Mouse (Mus musculus) lung, adult 18-20 months (tissue): ENCODE measurements around the gene Ggta1.

ENCODE experiments used
- DNase-seq, 2 experiments: peaks; one replicate each; pipeline ENCODE4 v3.0.0; 2022; ENCODE audit warnings: mixed read lengths in 2 of 2

Ggta1 gene

GRCm38 (mm10) chr2:35433428-35433827, 29.6 kb downstream of the Ggta1 start:
- DNase-seq = peak; percentile 46

DNA sequence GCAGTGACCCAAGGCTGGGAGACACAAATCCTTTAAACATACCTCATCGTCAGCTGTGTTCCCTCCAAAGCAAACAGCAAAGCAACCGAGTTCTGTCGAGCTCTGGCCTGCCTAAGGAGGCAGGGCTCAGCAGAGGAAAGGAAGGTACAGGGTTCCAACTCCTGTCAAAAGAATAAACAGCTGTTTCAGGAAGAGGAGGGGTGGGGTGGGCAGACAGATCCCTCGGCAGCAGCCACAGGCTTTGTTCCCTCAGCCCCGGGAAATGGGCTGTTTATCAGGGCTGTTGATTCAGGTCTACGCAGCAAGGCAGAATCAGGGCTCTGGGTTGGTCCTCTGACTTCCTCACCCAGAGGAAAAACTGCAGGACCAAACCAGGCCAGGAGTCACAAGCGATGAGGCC, 30.6 kb downstream of the Ggta1 start:
- DNase-seq = peak; percentile 71 to 77

GRCm38 (mm10) chr2:35432011-35432410, 31.0 kb downstream of the Ggta1 start:
- peak in 1 of 2 experiments; percentile 62 for DNase-seq

GRCm38 (mm10) chr2:35430806-35431205, 32.2 kb downstream of the Ggta1 start:
- no peak for DNase-seq

DNA sequence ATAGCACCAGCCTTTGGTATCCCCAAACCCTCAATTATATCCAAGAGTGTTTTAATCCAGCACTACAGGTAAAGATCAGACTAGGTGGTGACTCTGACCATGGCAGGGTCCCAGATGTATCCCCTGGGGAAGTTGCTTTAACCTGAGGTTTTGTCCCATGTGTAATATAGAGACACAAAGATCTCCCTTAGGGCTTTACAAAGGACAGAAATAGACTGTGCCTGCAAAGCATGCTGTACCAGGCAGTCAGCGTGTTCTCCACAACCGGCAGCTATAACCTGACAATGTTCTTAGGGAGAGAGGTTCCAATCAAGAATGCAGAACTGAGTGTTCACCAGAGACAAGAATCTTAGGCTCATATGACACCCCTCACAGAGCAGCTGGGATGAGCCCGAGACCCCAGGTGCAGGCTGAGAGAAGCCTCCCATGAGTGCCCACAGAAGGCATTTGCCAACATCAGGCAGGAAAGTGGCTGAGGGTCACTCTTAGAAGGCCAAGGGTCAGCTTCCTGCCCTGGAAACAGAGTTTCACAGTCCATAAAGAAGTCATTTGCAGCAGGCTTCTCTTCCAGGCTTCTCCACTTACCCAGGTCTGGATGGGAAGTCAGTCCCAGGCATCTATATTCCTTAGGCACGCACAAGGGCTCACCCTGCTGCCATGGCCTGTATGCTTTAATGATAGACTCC, 34.3 kb downstream of the Ggta1 start:
- DNase-seq = no peak

- no peak for DNase-seq
These were observed 35.5 kb downstream of the Ggta1 start for GRCm38 (mm10) chr2:35427559-35427958.

DNA sequence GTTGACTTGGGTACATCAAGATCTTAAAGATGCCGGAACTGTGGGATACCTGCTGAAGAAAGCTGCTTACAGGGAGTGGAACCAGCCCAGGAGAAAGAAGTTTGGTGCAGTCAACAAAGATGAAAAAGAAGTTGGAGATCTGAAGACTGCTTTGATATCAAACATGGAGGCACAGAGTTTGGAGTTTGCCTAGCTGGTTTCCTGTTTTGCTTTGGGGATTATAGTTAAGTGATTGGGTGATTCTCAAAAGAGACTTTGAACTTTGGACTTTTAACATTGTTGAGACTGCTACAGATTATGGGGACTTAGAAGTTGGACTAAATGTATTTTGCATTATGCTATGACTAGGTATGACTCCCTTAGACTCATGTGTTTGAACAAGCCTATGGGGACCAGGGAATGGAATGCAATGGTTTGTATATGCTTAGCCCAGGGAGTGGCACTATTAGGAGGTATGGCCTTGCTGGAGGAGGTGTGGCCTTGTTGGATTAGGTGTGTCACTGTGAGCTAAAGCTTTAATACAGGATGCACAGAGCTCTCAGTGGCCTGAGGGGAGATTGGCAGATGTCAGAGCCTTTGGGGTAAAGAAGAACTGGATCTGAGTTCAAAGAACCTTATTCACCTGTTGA, 39.2 kb downstream of the Ggta1 start:
- DNase-seq = no peak

DNA sequence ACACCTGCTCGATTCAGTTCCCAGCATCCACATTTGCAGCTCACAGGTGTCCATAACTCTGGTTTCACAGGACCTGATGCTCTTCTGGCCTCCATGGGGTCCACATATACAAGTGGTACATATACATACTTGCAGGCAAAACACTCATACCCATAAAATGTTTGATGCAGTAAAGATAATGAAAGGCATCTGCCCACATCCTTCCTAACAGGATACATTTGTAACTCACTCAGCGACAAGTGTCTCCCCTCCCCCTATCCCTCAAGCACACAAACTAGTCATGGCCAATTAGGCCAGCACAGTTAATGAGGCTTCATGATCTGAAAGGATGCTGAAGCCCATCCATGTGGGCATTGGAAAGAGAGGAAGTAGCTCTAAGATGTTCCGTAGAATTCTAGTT, 40.6 kb downstream of the Ggta1 start:
- no peak for DNase-seq

GRCm38 (mm10) chr2:35420681-35421080, 42.4 kb downstream of the Ggta1 start:
- DNase-seq = no peak

DNA sequence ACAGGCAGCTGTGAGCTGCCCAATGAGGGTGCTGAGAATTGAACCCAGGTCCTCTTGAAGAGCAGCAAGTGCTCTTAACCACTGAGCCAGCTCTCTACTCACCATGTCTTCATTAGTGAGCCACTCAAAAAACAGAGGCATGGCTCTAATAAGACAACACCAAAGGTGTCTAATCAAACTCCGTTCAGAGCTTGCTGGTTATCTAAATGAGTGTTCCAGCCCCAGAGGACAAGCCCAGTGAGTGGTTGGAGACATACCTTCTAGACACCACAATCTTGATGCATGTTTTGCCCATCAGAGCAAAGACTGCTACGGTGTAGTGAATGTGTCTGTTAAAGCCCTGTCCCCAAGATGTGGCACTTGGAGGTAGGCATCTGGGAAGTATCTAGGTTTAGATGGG, 43.4 kb downstream of the Ggta1 start:
- no peak for DNase-seq

DNA sequence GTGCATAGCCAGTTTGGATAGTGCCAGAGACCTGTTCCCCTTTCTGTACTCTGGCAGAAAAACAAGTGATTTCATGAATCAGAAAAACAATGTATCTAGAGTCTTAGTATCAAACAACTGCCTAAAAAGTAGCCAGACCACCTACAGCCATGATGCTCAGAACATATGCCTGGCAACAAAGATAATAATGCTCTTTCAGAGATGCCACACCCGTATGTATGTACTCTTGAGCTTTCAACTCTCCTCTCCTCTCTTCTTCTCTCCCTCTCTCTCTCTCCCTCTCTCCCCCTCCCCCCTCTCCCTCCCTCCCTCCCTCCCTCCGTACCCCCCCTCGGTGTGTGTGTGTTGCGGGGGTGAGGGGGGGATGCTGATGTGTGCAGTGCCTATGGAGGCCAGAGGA, 43.8 kb downstream of the Ggta1 start:
- no peak for DNase-seq

DNA sequence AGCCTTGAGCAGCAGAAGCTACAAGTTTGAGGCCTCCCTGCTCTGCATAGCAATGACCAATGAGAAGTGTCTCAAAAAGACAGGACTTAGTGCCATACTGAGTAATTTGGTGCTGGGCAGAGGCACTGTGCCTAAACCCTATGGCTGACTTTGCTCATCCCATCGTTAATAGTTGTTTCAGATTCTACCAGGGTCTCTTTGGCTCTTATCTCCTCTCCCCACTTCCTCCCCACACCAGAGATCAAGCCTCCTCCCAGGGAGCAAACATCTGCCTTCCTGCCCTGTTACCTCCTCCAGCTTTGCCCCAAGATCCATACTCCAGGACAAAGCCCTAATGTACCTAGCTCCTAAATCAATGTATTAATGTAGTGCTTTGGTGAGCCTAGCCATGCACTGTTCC, 45.8 kb downstream of the Ggta1 start:
- DNase-seq = no peak

DNA sequence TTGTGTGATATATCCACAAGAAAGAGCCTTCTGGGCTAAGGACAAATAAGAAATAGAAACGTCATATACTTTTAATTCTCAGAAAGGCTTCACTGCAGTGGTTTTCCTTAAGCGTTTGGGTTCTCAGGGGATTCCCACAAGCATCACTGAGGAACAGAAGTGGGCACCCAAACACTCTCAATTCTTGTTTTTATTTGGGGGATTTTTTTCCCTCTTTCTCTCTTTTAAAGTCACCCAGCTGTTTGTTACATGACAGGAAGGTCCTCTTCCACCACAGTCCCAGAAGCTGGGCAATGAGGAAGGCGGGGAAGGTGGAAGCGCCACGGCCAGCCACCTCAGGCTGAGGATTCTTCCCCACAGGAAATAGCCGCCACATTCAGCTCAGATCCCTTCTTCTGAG, 46.6 kb downstream of the Ggta1 start:
- DNase-seq = no peak

- DNase-seq = no peak
These were observed 50.2 kb downstream of the Ggta1 start for GRCm38 (mm10) chr2:35412810-35413209.

DNA sequence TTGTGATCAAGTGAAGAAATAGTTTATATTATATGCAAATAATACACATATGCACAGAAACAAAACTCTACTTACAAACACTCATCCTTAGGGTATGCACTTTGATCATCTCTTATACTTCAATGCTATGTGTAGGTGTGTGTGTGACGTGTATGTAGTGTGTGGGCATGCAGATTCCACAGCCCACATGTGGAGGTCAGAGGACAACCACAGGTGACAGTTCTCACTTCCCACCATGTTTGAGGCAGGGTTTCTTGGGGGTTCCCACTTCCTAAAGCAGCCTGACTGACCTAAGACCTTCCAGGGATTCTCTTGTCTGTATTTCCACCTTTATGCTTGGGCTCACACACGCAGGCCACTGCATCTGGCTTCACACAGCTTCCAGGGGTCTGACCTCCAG, 50.8 kb downstream of the Ggta1 start:
- DNase-seq = no peak

- DNase-seq = peak in 1 of 2 experiments; percentile 28
These were observed 51.3 kb downstream of the Ggta1 start for GRCm38 (mm10) chr2:35411640-35412190.

GRCm38 (mm10) chr2:35409466-35409865, 53.6 kb downstream of the Ggta1 start:
- DNase-seq = no peak

GRCm38 (mm10) chr2:35408409-35409110, 54.5 kb downstream of the Ggta1 start:
- DNase-seq = peak in 1 of 2 experiments; percentile 1

DNA sequence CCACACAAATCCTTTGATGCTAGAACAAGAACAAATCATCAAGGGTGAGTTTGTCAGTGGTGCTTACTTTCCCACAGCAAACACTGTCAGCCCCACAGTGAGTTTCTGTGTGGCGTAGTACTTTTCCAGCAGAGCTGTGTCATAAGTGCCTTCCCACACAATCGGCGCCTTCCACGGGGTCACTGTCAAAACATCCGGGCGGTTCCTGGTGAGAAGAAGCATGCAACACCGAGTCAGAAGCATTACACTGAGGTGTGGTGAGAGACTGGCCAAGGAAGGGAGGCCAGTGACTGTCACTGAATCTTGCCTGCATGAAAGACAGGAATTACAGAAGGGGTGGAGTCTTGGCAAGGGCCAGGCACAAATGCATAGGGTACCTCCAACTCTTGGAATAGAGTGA, 55.2 kb downstream of the Ggta1 start:
- DNase-seq = peak in 1 of 2 experiments; percentile 2

DNA sequence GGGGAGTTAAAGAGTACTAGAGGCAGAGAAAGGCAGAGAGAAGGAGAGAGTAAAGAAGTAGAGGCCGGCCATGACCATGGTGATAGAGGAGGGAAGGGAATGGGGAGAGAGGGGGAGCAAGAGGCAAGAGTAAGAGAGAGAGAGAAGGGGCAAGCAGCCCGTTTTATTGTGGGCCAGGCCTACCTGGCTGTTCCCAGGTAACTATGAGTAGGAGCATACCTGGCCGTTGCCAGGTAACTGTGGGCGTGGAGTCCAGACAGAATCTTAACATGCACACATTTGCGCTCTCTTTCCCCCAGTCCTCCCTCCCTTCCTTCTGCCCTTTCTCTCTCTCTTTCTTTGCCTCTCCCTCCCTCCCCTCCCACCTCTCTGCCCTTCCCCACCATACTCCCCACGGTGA, 55.8 kb downstream of the Ggta1 start:
- peak; percentile 2 to 44 for DNase-seq

- DNase-seq = no peak
These were observed 56.4 kb downstream of the Ggta1 start for GRCm38 (mm10) chr2:35406611-35407010.

DNA sequence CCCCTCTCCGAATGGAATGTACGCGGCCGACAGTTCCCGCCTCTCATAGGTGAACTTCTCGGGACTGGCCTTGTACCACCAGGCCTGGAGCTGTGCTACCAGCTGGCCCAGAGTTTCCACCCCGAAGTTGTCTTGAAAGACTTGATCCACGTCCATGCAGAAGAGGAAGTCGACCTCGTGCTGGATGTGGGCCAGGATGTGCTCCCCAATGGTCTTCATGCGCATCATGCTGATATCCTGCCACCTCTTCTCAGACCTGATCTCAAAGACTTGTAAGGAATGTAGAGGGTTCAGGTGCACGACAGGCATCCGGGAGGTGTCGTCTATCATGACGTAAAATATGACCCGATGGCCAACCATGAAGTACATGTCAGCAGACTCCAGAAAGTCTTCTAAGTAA, 60.6 kb downstream of the Ggta1 start:
- no peak for DNase-seq

DNA sequence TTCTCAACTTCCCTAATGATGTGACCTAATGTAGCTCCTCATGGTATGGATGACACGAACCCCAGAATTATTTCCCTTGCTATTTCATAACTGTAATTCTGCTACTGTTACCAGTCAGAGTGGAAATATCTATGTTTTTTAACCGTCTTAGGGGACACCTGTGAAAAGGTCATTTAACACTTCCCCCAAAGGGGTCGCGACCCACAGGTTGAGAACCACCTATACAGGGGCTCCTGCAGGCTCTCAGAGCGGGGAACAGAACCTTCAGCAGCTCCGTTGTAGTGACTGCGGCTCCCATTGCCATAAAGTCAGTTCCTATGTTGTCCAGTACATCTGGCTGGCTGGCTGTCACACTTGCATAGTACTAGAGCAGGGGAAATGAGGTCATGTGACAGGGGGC, 62.3 kb downstream of the Ggta1 start:
- no peak for DNase-seq
